Mouse (Mus musculus) R1 (cell line): ENCODE measurements around the gene Rps6kb1.

Experiments
- DNase-seq: peaks from one replicate; pipeline ENCODE4 v3.0.0-alpha.2; 2018; ENCODE audit warnings: low read depth, low spot score

Rps6kb1 gene

DNA sequence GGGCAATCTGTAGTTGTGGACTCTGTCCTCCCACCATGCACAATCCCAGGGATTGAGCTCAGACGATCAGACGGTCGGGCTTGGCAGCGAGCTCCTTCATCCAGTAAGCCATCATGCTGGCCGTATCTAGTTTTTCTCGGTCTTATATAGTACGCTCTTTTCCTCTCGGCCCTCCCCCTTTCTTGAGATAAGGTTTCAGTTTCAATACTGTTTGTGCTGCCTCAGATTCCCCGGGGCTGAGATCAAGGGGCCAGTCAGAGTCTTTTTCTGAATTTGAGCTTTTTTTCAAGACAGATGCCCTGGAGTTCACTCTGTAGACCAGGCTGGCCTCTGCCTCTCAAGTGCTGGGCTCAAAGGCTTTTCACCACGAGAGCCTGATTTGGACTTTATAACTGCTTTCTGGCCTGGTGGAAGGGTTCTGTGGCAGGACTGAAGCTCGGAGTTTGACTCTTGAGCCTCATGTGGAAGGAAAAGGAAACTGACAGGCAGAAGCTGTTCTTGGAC lies 36.7 kb upstream of the Rps6kb1 start:
- DNase-seq = peak; percentile 48

DNA sequence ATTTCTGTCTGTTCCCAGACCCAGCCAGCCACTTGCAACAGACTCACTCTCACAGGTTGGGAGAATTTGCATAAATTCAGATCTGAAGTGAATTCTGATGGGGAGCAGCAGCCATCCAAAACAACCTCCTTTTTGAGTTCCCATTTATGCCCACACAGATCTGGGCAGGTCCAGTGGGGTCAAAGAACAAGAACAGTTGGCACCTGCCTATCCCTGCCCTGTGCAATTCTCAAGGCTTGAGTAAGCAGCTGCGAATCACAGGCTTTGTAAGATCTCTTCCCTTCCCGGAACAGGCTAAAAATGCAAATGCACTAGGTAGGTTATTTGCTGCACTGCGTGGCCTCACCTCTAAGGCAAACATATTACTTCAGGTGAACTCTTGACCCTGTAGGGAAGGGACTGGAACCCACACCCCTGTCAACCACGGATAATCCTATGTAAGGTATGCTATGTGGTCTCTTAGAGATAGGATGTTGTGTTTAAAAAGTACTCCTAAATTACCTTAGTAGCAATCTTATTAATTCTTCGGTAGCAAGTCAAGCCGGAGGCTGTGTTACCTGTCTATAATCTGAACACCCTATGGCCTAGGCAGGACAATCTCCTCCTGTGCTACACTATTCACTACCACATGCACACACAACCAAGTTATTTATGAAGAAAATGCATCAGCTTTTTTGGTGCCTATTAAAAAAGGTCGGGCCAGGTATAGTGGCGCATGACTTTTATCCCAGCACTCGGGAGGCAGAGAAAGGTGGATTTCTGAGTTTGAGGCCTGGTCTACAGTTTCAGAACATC lies 35.9 kb upstream of the Rps6kb1 start:
- peak; percentile 75 for DNase-seq

DNA sequence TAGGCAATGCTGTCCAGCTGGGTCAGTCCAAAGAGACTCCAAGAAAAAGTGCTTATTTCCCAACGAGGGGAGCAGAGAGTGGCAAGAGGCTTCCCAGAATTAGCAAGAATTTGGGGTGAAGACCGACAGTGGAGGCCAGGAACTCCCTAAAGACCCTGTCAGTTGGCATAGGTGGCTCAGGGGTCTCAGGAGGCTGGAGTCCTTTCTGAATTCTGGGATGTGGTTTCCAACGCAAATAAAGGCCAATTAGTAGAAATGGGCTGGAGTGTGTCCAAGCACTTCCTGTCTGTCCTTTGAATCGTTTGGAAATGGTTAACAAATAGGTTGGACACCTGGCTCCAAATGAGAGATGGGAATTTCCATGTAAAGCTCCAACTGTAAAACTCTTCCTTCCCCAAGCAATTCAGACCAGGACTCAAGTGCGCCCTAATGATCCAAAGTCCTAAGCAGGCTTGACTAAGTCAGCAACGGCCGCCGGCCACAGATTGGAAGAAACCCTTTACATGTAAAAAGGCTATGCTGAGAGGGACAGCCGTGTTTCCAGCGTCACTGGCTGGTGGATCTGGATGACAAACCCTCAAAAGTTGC lies 35.2 kb upstream of the Rps6kb1 start:
- DNase-seq = no peak

DNA sequence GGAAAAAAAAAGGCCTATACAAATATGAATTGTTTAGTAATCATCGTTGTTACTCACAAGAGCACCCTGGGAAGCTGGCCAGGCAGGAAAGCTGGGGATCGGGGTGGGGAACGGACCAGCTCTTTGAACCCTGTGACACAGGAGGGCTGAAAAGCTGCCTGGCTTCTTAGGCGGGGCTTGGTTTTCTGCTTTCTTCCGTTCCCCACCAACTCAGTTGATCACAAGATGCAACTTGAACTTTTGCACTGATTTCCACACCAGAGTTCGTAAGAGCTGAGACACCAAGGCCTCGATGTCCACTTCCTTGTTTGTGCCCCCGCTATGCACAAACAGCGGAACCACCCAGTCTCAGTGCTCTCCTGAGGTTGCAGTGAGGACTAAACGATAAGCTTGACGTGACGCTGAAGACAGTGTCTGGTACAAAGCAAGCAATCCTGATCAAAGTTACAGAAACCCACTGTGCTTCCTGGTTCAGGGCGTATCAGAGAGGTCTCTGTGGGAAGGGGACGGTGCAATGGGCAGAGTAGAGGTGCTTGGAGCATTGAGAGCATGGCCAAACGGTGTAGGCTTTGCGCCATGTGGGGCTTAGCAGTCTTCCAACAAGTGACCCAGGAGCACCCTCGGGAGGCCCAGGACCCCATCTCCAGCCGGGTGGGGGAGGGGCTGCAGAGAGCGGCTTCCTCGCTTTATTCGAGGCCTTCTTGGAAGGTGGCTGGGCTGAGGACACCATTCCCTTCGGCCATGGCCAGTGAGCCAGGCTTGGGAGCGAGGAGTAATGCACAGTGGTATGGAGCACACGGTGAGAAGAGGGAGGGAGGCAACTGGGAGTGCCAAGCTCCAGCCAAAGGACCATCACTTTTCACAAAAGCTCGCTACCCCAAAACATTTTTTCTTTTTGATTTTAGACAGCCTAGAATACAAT lies 34.5 kb upstream of the Rps6kb1 start:
- peak; percentile 57 for DNase-seq

DNA sequence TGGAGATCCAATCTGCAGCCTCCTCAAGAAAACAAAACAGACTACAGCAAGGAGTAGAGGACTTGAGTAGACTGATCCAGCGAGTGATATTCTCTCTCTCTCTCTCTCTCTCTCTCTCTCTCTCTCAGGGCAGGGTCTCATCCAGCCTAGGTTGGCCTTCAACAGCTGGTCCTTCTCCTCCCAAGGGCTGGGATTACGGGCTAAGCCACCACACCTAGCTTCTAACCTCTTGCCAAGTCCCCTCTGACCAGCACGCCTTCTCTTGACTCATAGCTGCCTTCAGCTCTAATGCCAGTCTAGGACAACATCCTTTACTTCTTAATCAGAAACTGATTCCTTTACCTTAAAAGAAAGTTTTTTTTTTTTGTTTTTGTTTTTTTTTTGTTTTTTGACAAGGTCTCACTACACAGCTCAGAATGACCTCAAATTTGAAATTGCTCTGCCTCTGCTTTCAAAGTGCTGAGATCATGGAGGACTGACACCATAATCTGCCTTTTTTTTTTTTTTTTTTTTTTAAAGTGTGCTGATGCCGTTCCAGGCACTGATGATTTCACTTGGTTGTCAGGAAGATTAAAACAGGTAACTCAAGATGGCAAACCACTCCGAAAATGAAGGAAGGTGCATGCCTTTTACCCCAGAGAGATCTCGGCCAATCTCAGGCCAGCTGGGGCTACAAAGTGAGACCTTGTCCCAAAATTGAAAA lies 33.7 kb upstream of the Rps6kb1 start:
- DNase-seq = no peak

DNA sequence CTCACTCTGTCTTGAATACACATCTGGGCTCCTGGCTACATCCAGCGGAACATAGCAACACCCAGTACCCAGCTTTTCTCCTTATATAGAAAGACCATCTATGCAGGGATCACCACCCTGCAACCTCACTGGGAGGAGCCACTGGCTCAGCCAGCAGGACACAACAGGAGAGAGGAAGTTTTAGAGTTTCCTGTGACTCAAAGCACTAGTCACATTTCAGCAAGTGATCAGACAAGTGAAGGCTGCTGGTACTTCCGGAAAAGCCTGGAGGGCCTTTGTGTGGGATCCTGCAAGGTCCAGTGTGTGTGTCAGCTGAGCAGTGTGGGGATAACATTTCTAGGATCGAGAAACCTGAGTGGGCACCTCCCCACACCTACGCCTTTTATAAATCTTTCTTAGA lies 32.6 kb upstream of the Rps6kb1 start:
- peak; percentile 89 for DNase-seq

DNA sequence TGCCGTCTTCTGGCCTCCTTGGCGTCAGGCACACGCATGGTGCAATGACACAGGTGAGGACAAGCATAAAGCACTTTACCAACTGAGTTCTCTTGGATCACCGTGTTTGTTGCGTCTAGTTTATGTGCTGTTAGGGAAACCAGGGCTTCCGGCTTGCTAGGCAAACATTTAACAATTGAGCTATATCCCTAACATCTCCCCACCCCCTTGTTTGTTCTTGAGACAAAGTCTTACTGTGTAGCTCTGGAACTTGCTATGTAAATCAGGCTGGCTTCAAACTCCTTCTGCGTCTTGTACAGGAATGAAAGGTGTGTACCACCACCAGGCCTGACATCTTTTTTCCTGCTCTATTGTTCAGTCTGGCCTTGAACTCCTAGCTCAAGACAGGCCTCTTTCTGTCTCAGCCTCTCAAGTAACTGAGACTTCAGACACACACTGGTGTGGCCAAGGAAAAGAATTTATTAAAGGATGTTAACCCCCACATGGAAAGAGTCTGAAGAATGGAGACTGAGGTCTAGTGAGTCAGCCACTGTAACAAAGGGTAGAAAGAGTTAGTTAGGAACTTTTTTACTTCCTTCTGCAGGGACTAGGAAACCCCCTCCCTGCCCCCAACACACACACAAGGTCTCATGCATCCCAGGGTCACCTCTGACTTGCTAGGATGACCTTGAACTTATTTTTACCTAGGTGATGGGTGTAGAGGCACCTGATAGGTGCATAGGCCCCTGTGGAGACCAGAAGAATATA lies 31.2 kb upstream of the Rps6kb1 start:
- peak; percentile 99 for DNase-seq

DNA sequence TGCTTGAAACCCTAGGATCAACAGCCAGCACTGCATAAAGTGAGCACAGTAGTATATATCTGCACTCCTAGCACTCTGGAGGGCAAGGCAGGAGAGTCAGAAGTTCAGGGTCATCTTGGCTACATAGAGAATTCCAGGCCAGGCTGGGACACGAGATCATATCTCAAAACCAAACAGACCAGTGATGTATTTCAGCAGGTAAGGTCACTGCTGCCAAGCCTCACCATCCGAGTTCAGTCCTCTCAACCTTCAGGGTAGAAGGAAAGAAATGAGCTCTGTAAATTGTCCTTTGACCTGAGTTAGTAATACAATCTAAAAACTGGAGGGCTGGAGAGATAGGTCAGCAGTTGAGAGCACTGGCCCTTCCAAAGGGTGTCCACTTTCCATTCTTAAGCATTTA lies 29.8 kb upstream of the Rps6kb1 start:
- DNase-seq = no peak

DNA sequence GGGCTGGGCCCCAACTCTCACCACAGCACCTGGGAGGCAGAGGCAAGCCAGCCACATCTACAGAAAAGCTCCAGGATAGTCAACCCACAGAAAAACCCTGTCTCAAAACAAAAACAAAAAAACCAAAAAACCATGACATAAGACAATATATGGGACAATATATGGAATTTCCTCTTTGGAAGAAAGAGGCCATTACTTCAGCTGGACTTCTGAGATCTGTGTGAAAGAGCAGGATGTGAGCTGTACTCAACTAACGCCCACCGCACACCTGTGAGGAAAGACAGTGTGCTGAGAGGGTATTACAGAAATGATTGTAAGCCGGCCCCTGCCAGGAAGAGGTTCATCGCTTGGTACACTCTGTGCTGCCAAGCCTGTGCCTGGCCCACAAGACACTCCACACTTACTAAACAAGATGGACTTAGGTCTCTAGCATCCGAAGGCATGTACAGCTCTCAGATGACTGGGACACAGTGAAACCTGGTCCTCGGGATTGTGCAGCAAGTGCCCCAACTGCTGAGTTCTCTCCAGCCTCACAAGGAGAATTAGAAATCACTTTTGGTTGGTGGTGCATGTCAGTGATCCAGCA lies 29.1 kb upstream of the Rps6kb1 start:
- no peak for DNase-seq

DNA sequence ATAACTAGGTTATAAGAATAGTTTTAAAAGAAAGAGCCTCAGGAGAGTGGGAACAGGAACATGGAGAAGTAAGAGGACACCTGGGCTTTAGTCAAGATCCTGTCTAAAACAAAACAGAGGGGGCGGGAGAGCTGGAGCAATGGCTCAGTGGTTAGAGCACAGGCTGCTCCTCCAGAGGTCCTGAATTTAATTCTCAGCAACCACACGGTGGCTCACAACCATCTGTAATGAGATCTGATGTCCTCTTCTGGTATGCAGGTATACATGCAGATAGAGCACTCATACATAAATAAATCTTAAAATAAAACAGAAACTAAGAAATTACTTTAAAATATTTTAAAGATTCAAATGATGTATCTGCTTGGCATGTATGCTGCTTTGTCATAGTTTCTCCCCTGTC lies 28.0 kb upstream of the Rps6kb1 start:
- no peak for DNase-seq

DNA sequence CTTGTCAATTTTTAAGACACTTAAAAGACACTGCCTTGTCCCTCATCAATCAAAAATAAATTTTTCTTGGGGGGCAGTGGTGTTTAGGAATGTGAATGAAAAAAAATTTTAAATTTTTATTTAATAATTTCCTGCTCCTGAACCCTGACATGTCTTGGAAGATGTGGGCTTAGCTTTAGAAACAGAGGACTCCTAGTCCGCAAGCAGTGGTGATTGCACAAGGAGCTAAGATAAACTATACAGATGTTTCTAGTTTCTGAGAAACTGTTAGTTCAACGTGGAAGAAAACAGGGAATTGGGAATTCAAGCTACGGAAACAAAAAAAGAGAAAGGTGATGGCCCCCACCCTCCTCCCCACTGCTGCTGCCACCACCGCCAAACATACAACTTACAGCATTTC lies 27.3 kb upstream of the Rps6kb1 start:
- DNase-seq = no peak

DNA sequence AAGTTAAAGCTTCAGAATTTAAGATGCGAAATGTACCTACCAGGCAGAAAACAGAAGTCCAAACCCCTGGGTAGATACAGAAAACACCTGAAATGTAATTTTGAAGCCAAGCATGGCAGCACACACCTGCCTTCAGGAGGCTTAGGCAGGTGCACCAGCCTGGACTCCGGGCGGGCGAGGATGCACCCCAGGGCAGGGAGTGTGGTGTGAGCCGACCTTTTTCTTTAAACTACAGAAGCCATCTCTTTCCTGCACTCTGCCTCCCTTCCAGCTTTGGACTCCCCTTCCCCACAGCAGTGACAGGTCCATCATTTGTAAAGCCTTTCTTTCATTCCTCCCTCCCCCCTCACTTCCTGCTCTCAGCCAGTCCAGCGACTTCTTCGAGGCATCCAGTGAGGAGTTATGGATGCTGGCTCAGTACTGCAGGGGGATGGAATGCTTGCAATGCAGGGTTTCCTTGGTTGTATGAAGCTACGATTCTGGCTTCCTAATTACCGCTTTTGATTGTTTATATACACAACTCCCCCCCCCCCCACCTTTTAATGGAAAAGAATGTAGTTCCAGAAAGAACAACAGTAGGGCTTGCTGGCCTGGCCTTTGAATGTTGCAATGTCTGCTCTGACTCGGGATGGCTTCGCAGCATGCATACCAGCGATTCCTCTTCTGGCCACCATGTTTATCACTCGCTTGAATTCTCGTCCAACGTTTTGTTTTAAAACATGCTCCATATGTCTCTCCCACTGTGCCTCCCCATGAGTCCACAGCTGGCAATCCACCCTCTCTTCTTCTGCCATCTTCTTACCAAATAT lies 26.6 kb upstream of the Rps6kb1 start:
- DNase-seq = peak; percentile 73

DNA sequence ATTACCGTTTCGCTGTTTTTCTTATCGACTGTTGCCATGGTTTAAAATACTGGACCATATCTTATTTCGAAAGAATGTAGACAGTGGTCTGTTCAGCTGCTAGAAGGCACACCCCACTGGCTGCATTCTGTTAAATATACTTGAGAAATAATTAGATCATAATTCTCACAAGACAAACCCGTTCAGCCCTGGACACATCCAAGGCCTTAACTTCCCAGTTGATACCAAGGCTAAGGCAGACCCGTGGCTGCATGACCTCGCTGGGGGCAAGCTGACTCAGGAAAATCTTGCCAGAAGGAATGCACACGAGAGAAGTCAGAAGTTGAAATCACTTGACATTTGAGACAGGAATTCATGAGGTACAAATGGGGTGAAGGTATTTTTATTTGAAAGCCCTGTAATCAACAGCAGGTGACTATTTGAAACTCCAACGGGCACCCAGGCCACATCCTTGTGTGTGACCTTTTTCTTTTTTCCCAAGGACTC lies 25.7 kb upstream of the Rps6kb1 start:
- DNase-seq = no peak

DNA sequence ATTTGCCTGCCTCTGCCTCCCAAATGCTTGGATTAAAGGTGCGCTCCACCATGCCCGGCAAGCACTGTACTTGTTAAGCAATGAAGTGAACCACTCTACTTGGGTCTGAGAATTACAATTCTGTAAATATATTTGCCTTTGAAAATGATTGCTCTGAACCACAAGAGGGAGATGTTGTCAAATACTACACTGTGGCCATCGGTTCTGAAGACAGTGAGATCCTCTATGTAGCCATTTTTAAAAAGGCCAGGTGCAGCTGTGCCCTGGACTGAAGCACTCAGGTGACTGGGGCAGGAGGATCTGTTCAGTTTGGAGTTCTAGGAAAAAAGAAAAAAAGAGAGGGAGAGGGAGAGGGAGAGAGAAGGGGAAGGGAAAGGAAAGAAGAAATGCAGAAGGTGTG lies 23.8 kb upstream of the Rps6kb1 start:
- peak; percentile 61 for DNase-seq

DNA sequence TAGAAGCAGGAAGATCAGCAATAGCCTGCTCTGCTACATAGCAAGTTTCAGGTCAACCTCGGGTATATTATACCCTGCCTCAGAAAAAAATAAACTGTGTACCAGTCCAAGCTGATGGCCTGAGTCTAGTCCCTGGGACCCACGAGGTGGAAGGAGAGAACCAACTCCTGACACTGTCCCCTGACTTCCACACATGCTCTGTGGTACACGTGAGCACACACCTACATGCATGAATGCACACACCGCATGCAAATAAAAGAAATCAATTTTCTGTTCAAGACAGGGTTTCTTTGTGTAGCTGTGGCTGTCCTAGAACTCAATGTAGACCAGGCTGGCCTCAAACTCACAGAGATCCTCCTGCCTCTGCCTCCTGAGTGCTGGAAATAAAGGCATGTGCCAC lies 13.7 kb upstream of the Rps6kb1 start:
- DNase-seq = no peak

DNA sequence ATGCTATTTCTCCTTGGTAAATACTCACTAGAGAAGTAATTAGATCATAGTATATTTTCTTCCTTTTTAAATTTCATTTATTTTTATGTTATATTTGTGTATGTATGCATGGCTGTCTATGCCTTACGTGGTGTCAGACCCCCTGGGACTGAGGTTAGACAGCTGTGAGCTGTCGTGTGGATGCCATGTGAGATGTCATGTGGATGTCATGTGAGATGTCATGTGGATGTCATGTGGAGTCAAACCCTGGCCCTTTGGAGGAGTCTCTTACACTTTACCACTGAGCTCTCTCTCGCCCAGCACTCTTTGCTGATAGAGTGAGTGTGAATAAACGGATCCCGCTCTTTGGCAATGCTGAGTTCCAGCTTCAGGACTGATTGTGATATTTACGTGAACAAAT lies 8.9 kb upstream of the Rps6kb1 start:
- no peak for DNase-seq

DNA sequence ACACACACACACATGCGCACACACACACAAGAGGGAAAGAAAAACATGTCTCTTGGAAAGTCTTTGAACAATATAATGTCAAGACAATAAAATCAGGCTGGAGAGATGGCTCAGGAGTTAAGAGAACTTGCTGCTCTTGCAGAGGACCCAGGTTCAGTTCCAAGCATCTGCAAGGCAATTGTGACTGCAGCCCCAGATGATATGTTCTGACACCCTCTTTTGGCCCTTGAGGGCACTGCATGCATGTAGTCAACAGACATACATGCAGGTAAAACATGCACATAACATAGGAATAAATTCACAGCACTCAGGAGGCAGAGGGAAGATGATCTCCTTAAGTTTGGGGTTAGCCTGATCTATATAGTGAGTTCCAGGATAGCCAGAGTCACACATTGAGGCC lies 2.8 kb upstream of the Rps6kb1 start:
- DNase-seq = peak; percentile 58

DNA sequence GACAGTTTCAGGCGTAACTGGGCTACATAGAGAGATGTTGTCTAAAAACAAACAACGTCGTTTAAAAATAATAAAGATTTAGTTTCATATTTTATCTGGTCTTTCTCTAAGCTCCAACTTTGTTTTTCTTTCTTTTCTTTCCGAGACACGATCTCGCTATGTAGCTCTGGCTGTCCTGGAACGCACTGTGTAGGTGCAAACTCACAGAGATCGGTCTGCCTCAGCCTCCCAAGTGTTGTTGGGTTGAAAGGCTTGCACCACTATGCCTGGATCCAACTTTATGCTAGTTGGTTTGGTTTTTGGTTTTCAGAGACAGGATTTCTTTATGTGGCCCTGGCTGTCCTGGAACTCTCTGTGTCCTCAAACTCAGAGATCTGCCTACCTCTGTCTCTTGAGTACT lies 951 bp upstream of the Rps6kb1 start:
- DNase-seq = no peak

DNA sequence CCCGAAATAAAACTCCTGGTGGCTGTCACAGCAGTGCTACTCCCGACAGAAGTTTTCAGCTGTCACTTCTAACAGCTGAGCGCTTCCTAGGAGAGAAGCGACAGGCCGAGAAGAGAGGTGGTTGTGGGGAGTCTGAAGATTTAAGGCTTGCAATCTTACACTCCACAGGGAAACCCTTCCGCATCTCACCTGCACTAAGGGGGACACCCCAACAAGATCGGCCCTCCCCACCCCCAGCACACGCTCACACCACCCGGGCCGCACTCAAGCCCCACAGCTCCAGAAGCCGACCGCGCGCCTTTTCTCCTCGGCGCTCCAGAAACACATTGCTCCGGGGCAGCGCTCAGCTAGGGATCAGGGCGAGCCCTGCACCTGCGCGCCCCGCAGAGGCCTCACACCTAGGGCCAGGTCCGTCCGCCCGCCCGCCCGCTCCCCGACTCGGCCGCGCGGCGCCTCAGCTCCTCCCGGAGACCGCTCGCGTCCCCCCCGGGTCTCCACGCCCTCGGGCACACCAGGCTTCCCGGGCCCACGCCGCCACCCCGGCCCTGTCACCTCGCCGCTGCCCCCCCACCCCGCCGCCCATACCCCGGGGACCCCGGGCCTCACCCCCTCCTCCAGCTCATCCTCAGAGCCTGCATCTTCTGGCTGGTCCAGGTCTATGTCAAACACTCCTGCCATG lies 506 bp downstream of the Rps6kb1 start:
- DNase-seq = peak; percentile 75
